In genomic region chr6:124920318-124921085, GRCm38 (mm10) we compare ENCODE assay signal across 8 mouse cellular contexts. TPM values are rescaled to one million over a fixed set of nuclear protein-coding genes. Genes with fewer than 3 reads are reported as not detected.
DNase-seq lines count a peak whose midpoint lies in the region; ATAC-seq lines count a peak whose summit lies in the region.

No protein-coding gene starts in this region.

- WGBS in kidney, embryonic 15.5 days, result 26% methylated on average over 9 of the region's 9 CpGs
- WGBS in embryonic facial prominence, embryonic 10.5 days, result 21% methylated on average over 9 of the region's 9 CpGs
- 23% methylated on average over 9 of the region's 9 CpGs for WGBS in hindbrain, embryonic 16.5 days
- WGBS in midbrain, embryonic 15.5 days, result 23% methylated on average over 9 of the region's 9 CpGs

- no peaks in the 10 kb centered on the region for H3K9me3 ChIP-seq in kidney, embryonic 15.5 days (replicated peaks)
- no peaks in the 10 kb centered on the region for H3K9me3 ChIP-seq in embryonic facial prominence, embryonic 10.5 days
- H3K9me3 ChIP-seq in hindbrain, embryonic 16.5 days (ENCODE audit: control insufficient read depth, low read length), result no peaks in the 10 kb centered on the region
- H3K9me3 ChIP-seq in midbrain, embryonic 15.5 days, result no peaks in the 10 kb centered on the region

- no peaks in the 10 kb centered on the region for H3K27me3 ChIP-seq in kidney, embryonic 15.5 days
- no peaks in the 10 kb centered on the region for H3K27me3 ChIP-seq in embryonic facial prominence, embryonic 10.5 days (replicated peaks; ENCODE audit: low read depth, poor library complexity, severe bottlenecking)
- no peaks in the 10 kb centered on the region for H3K27me3 ChIP-seq in hindbrain, embryonic 16.5 days (replicated peaks; ENCODE audit: control insufficient read depth, insufficient read depth, low read length)
- no peaks in the 10 kb centered on the region for H3K27me3 ChIP-seq in midbrain, embryonic 15.5 days (replicated peaks)

- no peaks in the 10 kb centered on the region for H3K36me3 ChIP-seq in kidney, embryonic 15.5 days
- H3K36me3 ChIP-seq in embryonic facial prominence, embryonic 10.5 days (replicated peaks), result peaks cover 4% of the 10 kb centered on the region; the same call in 1 of the 2 replicates
- no peaks in the 10 kb centered on the region for H3K36me3 ChIP-seq in hindbrain, embryonic 16.5 days (ENCODE audit: control insufficient read depth, insufficient read depth, low read length)
- no peaks in the 10 kb centered on the region for H3K36me3 ChIP-seq in midbrain, embryonic 15.5 days (replicated peaks)

- no peak for DNase-seq in kidney, adult 9 months
- no peak for DNase-seq in embryonic facial prominence, embryonic 10.5 days (ENCODE audit: low spot score)
- DNase-seq in thymus, postnatal 14 days, result no peak
- DNase-seq in cerebellum, postnatal 25 days, result no peak

- peak overlapping the region; percentile 91 for H3K4me2 ChIP-seq in kidney, embryonic 15.5 days
- H3K4me2 ChIP-seq in hindbrain, embryonic 16.5 days (ENCODE audit: low read length), result peak overlapping the region; percentile 97
- H3K4me2 ChIP-seq in midbrain, embryonic 15.5 days, result peak overlapping the region; percentile 95

- 0 out of 2 replicates have a peak overlapping the region, but pooled peaks have one; percentile 33 for H3K9ac ChIP-seq in kidney, embryonic 15.5 days
- H3K9ac ChIP-seq in hindbrain, embryonic 16.5 days (ENCODE audit: low read depth, low read length), result peak overlapping the region; percentile 58
- peak overlapping the region; percentile 40 for H3K9ac ChIP-seq in midbrain, embryonic 15.5 days

- H3K27ac ChIP-seq in kidney, embryonic 15.5 days, result peak overlapping the region; percentile 100
- peak overlapping the region; percentile 100 for H3K27ac ChIP-seq in embryonic facial prominence, embryonic 10.5 days (replicated peaks)
- peak overlapping the region; percentile 100 for H3K27ac ChIP-seq in hindbrain, embryonic 16.5 days (ENCODE audit: low read depth, low read length)
- H3K27ac ChIP-seq in midbrain, embryonic 15.5 days, result peak overlapping the region; percentile 100

- ATAC-seq in kidney, embryonic 15.5 days (replicated peaks; ENCODE audit: low FRiP score), result no peak
- no peak for ATAC-seq in hindbrain, embryonic 16.5 days
- no peak for ATAC-seq in midbrain, embryonic 15.5 days (replicated peaks)
- no peak for ATAC-seq in megakaryocyte-erythroid progenitor cell, adult 5-6 weeks (replicated peaks; ENCODE audit: low FRiP score, low TSS enrichment, poor library complexity, severe bottlenecking)

- H3K4me3 ChIP-seq in kidney, embryonic 15.5 days (replicated peaks), result peak overlapping the region; percentile 96
- peak overlapping the region; percentile 92 for H3K4me3 ChIP-seq in embryonic facial prominence, embryonic 10.5 days
- H3K4me3 ChIP-seq in hindbrain, embryonic 16.5 days (ENCODE audit: low read length), result peak overlapping the region; percentile 38
- peak overlapping the region; percentile 86 for H3K4me3 ChIP-seq in midbrain, embryonic 15.5 days

- peaks cover 57% of the 10 kb centered on the region for H3K4me1 ChIP-seq in kidney, embryonic 15.5 days
- H3K4me1 ChIP-seq in embryonic facial prominence, embryonic 10.5 days, result peaks cover 63% of the 10 kb centered on the region
- peaks cover 24% of the 10 kb centered on the region for H3K4me1 ChIP-seq in hindbrain, embryonic 16.5 days (ENCODE audit: control insufficient read depth, insufficient read depth, low read depth, low read length)
- peaks cover 29% of the 10 kb centered on the region for H3K4me1 ChIP-seq in midbrain, embryonic 15.5 days

RNA-seq across cellular contexts. Expression of gene Ptms, which starts 0.6 kb away (rescaled TPM):
- polyA plus RNA-seq in kidney, embryonic 15.5 days (2015; fragmentation: Nextera tagmentation; extraction: Ambion mirVana), result 320 TPM in 2 replicates
- 203 and 213 TPM in 2 replicates for polyA plus RNA-seq in embryonic facial prominence, embryonic 10.5 days (2016; fragmentation: Nextera tagmentation; extraction: Ambion mirVana)
- 609 and 678 TPM in 2 replicates for polyA plus RNA-seq in hindbrain, embryonic 16.5 days (2015; fragmentation: Nextera tagmentation; extraction: Ambion mirVana)
- polyA plus RNA-seq in midbrain, embryonic 15.5 days (2015; fragmentation: Nextera tagmentation; extraction: Ambion mirVana), result 880 and 884 TPM in 2 replicates
- total RNA-seq in megakaryocyte-erythroid progenitor cell, adult 5-6 weeks (2014; fragmentation: Nextera tagmentation), result 5.3 and 30.7 TPM in 2 replicates
- 21.6 and 22.1 TPM in 2 replicates for total RNA-seq in megakaryocyte-erythroid progenitor cell, adult 5-6 weeks (2017)

RNA-seq across cellular contexts. Expression of gene Lag3, which starts 9.0 kb away (rescaled TPM):
- 1.7 and 1.8 TPM in 2 replicates for polyA plus RNA-seq in kidney, embryonic 15.5 days (2015; fragmentation: Nextera tagmentation; extraction: Ambion mirVana)
- 1.2 and 1.6 TPM in 2 replicates for polyA plus RNA-seq in embryonic facial prominence, embryonic 10.5 days (2016; fragmentation: Nextera tagmentation; extraction: Ambion mirVana)
- polyA plus RNA-seq in hindbrain, embryonic 16.5 days (2015; fragmentation: Nextera tagmentation; extraction: Ambion mirVana), result 3.0 and 3.6 TPM in 2 replicates
- 2.8 and 3.2 TPM in 2 replicates for polyA plus RNA-seq in midbrain, embryonic 15.5 days (2015; fragmentation: Nextera tagmentation; extraction: Ambion mirVana)
- 0.09 and 0.35 TPM in 2 replicates for total RNA-seq in megakaryocyte-erythroid progenitor cell, adult 5-6 weeks (2014; fragmentation: Nextera tagmentation)
- total RNA-seq in megakaryocyte-erythroid progenitor cell, adult 5-6 weeks (2017), result 1.6 TPM in 1 of 2 replicates, not detected in the other

RNA-seq across cellular contexts. Expression of gene Mlf2, which starts 10.7 kb away (rescaled TPM):
- 357 and 385 TPM in 2 replicates for polyA plus RNA-seq in kidney, embryonic 15.5 days (2015; fragmentation: Nextera tagmentation; extraction: Ambion mirVana)
- polyA plus RNA-seq in embryonic facial prominence, embryonic 10.5 days (2016; fragmentation: Nextera tagmentation; extraction: Ambion mirVana), result 390 and 408 TPM in 2 replicates
- polyA plus RNA-seq in hindbrain, embryonic 16.5 days (2015; fragmentation: Nextera tagmentation; extraction: Ambion mirVana), result 574 and 587 TPM in 2 replicates
- polyA plus RNA-seq in midbrain, embryonic 15.5 days (2015; fragmentation: Nextera tagmentation; extraction: Ambion mirVana), result 559 and 568 TPM in 2 replicates
- total RNA-seq in megakaryocyte-erythroid progenitor cell, adult 5-6 weeks (2014; fragmentation: Nextera tagmentation), result 103 and 117 TPM in 2 replicates
- 59.2 and 99.1 TPM in 2 replicates for total RNA-seq in megakaryocyte-erythroid progenitor cell, adult 5-6 weeks (2017)

RNA-seq across cellular contexts. Expression of gene Cd4, which starts 32.5 kb away (rescaled TPM):
- polyA plus RNA-seq in kidney, embryonic 15.5 days (2015; fragmentation: Nextera tagmentation; extraction: Ambion mirVana), result 0.06 and 0.26 TPM in 2 replicates
- not detected in 2 replicates for polyA plus RNA-seq in embryonic facial prominence, embryonic 10.5 days (2016; fragmentation: Nextera tagmentation; extraction: Ambion mirVana)
- 0.26 and 0.27 TPM in 2 replicates for polyA plus RNA-seq in hindbrain, embryonic 16.5 days (2015; fragmentation: Nextera tagmentation; extraction: Ambion mirVana)
- polyA plus RNA-seq in midbrain, embryonic 15.5 days (2015; fragmentation: Nextera tagmentation; extraction: Ambion mirVana), result 0.21 and 0.33 TPM in 2 replicates
- not detected in 2 replicates for total RNA-seq in megakaryocyte-erythroid progenitor cell, adult 5-6 weeks (2014; fragmentation: Nextera tagmentation)
- total RNA-seq in megakaryocyte-erythroid progenitor cell, adult 5-6 weeks (2017), result not detected in 2 replicates

RNA-seq across cellular contexts. Expression of gene Cops7a, which starts 44.8 kb away (rescaled TPM):
- 163 and 164 TPM in 2 replicates for polyA plus RNA-seq in kidney, embryonic 15.5 days (2015; fragmentation: Nextera tagmentation; extraction: Ambion mirVana)
- polyA plus RNA-seq in embryonic facial prominence, embryonic 10.5 days (2016; fragmentation: Nextera tagmentation; extraction: Ambion mirVana), result 137 and 146 TPM in 2 replicates
- polyA plus RNA-seq in hindbrain, embryonic 16.5 days (2015; fragmentation: Nextera tagmentation; extraction: Ambion mirVana), result 107 TPM in 2 replicates
- polyA plus RNA-seq in midbrain, embryonic 15.5 days (2015; fragmentation: Nextera tagmentation; extraction: Ambion mirVana), result 94.5 and 95.5 TPM in 2 replicates
- total RNA-seq in megakaryocyte-erythroid progenitor cell, adult 5-6 weeks (2014; fragmentation: Nextera tagmentation), result 71.0 and 117 TPM in 2 replicates
- 46.8 and 57.5 TPM in 2 replicates for total RNA-seq in megakaryocyte-erythroid progenitor cell, adult 5-6 weeks (2017)

Comparison
In these comparisons a context has a peak if more than half of its experiments do, and no peak if none do; other contexts are left out.
1. H3K4me3 ChIP-seq: peak in every context shown above with its lines; median percentile 96 in kidney, embryonic 15.5 days; 92 in embryonic facial prominence, embryonic 10.5 days; 86 in midbrain, embryonic 15.5 days; 38 in hindbrain, embryonic 16.5 days.